Mouse (Mus musculus) stomach, embryonic 14.5 days (tissue): ENCODE data around the gene Togaram1. TPM values are rescaled to one million over a fixed set of nuclear protein-coding genes. Genes with fewer than 3 reads are reported as not detected.

Experiments used
- ATAC-seq: fragments of 200-750 bp; cut with Nextera tagmentation; 2 replicates; pipeline ENCODE4 v1.8.0; 2017; ENCODE audit warnings: low read depth, moderate TSS enrichment; ENCODE audit not compliant: insufficient number of reproducible peaks, insufficient read depth, low FRiP score
- H3K27ac ChIP-seq: fragments of 300-500 bp; sonication (generic); 2 replicates; pipeline ENCODE4 v1.5.1; 2014; ENCODE audit warnings: mild to moderate bottlenecking, low read length, moderate library complexity, mixed read lengths
- H3K27me3 ChIP-seq: fragments of 300-500 bp; sonication (generic); 2 replicates; pipeline ENCODE4 v1.6.1; 2014; ENCODE audit warnings: low read length, control low read depth, mixed read lengths; ENCODE audit not compliant: control insufficient read depth, insufficient read depth
- H3K36me3 ChIP-seq: fragments of 300-500 bp; sonication (generic); 2 replicates; pipeline ENCODE4 v1.6.1; 2014; ENCODE audit warnings: mild to moderate bottlenecking, control low read depth, low read length, moderate library complexity, mixed read lengths; ENCODE audit not compliant: control insufficient read depth, insufficient read depth
- H3K4me1 ChIP-seq: fragments of 300-500 bp; sonication (generic); 2 replicates; pipeline ENCODE4 v1.6.1; 2014; ENCODE audit warnings: low read length, control low read depth, mixed read lengths; ENCODE audit not compliant: control insufficient read depth, insufficient read depth
- H3K4me2 ChIP-seq: fragments of 300-500 bp; sonication (generic); replicated peaks from 2 replicates; pipeline ENCODE4 v1.6.1; 2014; ENCODE audit warnings: low read depth, low read length, control low read depth
- H3K4me3 ChIP-seq: fragments of 300-500 bp; sonication (generic); 2 replicates; pipeline ENCODE4 v1.5.1; 2014; ENCODE audit warnings: low read depth, low read length, control low read depth
- H3K9ac ChIP-seq: fragments of 300-500 bp; sonication (generic); replicated peaks from 2 replicates; pipeline ENCODE4 v1.6.1; 2014; ENCODE audit warnings: low read depth, mild to moderate bottlenecking, control low read depth, low read length, moderate library complexity, mixed read lengths
- H3K9me3 ChIP-seq: fragments of 300-500 bp; sonication (generic); 2 replicates; pipeline ENCODE4 v1.6.1; 2016; ENCODE audit warnings: low read depth, low read length, control low read depth; ENCODE audit not compliant: control insufficient read depth
- WGBS: fragments of 180-500 bp; shearing (Covaris S2); extraction: QIAGEN DNeasy Blood & Tissue Kit; methylation state at CpG from one replicate; pipeline ENCODE4 v1.1.7; 2014; 5-methylcytosine and 5-hydroxymethylcytosine counted together
- polyA plus RNA-seq: library from polyadenylated mRNA; unstranded; fragments of >200 nt; fragmentation: Nextera tagmentation; extraction: Ambion mirVana; gene quantifications from 2 replicates; pipeline ENCODE4 v1.2.1, GENCODE M21; 2014

Togaram1 gene
- polyA plus RNA-seq, 1 experiment from 2014 or later = 44.9 TPM

GRCm38 (mm10) chr12:65035839-65036189 lies 70.2 kb downstream of the Togaram1 start:
- 47% methylated on average over 8 of the region's 8 CpGs for WGBS
- Histone ChIP-seq H3K9me3 (no peaks in the 10 kb centered on the region), H3K27me3 (no peaks in the 10 kb centered on the region), H3K4me1 (peaks cover 9% of the 10 kb centered on the region), H3K4me3 (peak overlapping the region; percentile 87), H3K4me2 (peak overlapping the region; percentile 70), H3K27ac (no peak overlapping the region), H3K9ac (no peak overlapping the region), H3K36me3 (no peaks in the 10 kb centered on the region)
- no peak for ATAC-seq

GRCm38 (mm10) chr12:65036190-65036870 lies 70.7 kb downstream of the Togaram1 start, which contains the start of gene Prpf39:
Prpf39 (plus strand) TSS chr12:65036333.
- WGBS = under 1% methylated on average over 63 of the region's 65 CpGs

GRCm38 (mm10) chr12:65036892-65037545 lies 71.4 kb downstream of the Togaram1 start:
- Histone ChIP-seq H3K4me2 (peak overlapping the region; percentile 70), H3K4me3 (peak overlapping the region; percentile 87), H3K27ac (no peak overlapping the region), H3K9me3 (no peaks in the 10 kb centered on the region), H3K9ac (peak overlapping the region; percentile 83), H3K27me3 (no peaks in the 10 kb centered on the region), H3K4me1 (peaks cover 9% of the 10 kb centered on the region), H3K36me3 (no peaks in the 10 kb centered on the region; the same call in 1 of the 2 replicates)
- no peak for ATAC-seq
- 14% methylated on average over 18 of the region's 18 CpGs for WGBS

More at GRCm38 (mm10) chr12:65036190-65036870, 70.7 kb downstream of the Togaram1 start, which contains the start of gene Prpf39:
- Histone ChIP-seq H3K4me2 (peak within 1 kb of the TSS; percentile 70), H3K36me3 (no peaks in the 10 kb centered on the region), H3K27me3 (no peaks in the 10 kb centered on the region), H3K27ac (peak within 1 kb of the TSS; percentile 87), H3K4me1 (peaks cover 9% of the 10 kb centered on the region), H3K4me3 (peak within 1 kb of the TSS; percentile 87), H3K9me3 (no peaks in the 10 kb centered on the region), H3K9ac (peak within 1 kb of the TSS; percentile 83)
- ATAC-seq = peak; percentile 96

GRCm38 (mm10) chr12:65037546-65037937 lies 71.9 kb downstream of the Togaram1 start:
- H3K9ac ChIP-seq = no peak overlapping the region; the same call in 1 of the 2 replicates
- H3K4me1 ChIP-seq = peaks cover 9% of the 10 kb centered on the region
- peak overlapping the region; percentile 87 for H3K4me3 ChIP-seq
- H3K9me3 ChIP-seq = no peaks in the 10 kb centered on the region
- H3K36me3 ChIP-seq = no peaks in the 10 kb centered on the region; the same call in 1 of the 2 replicates
- H3K4me2 ChIP-seq = peak overlapping the region; percentile 70
- H3K27ac ChIP-seq = no peak overlapping the region
- 29% methylated on average over 4 of the region's 4 CpGs for WGBS
- no peaks in the 10 kb centered on the region for H3K27me3 ChIP-seq
- ATAC-seq = no peak

- Histone ChIP-seq H3K4me3 (no peak overlapping the region), H3K36me3 (peaks cover 35% of the 10 kb centered on the region), H3K4me2 (no peak overlapping the region), H3K9ac (no peak overlapping the region), H3K27me3 (no peaks in the 10 kb centered on the region), H3K9me3 (no peaks in the 10 kb centered on the region), H3K4me1 (no peaks in the 10 kb centered on the region), H3K27ac (no peak overlapping the region)
- no peak for ATAC-seq
Measured at GRCm38 (mm10) chr12:65048799-65049198, 83.2 kb downstream of the Togaram1 start.

GRCm38 (mm10) chr12:65058203-65058602 lies 92.6 kb downstream of the Togaram1 start:
- H3K4me2 ChIP-seq = no peak overlapping the region
- H3K4me3 ChIP-seq = no peak overlapping the region
- no peaks in the 10 kb centered on the region for H3K27me3 ChIP-seq
- no peaks in the 10 kb centered on the region for H3K9me3 ChIP-seq
- no peak overlapping the region for H3K9ac ChIP-seq
- H3K4me1 ChIP-seq = no peaks in the 10 kb centered on the region
- H3K36me3 ChIP-seq = peaks cover 56% of the 10 kb centered on the region
- no peak overlapping the region for H3K27ac ChIP-seq
- 85% methylated on average over 2 of the region's 2 CpGs for whole genome bisulfite sequencing
- no peak for ATAC-seq

- no peaks in the 10 kb centered on the region for H3K4me1 ChIP-seq
- H3K27me3 ChIP-seq = no peaks in the 10 kb centered on the region
- no peak overlapping the region for H3K9ac ChIP-seq
- H3K36me3 ChIP-seq = peaks cover 57% of the 10 kb centered on the region
- H3K4me3 ChIP-seq = no peak overlapping the region
- no peaks in the 10 kb centered on the region for H3K9me3 ChIP-seq
- no peak overlapping the region for H3K4me2 ChIP-seq
- ATAC-seq = no peak
- H3K27ac ChIP-seq = no peak overlapping the region
Measured at GRCm38 (mm10) chr12:65061082-65061481, 95.5 kb downstream of the Togaram1 start.

GRCm38 (mm10) chr12:65065241-65065640 lies 99.6 kb downstream of the Togaram1 start:
- no peak overlapping the region for H3K4me2 ChIP-seq
- WGBS = 65% methylated on average over 2 of the region's 2 CpGs
- no peak for ATAC-seq
- H3K9me3 ChIP-seq = no peaks in the 10 kb centered on the region
- H3K36me3 ChIP-seq = peaks cover 43% of the 10 kb centered on the region
- no peak overlapping the region for H3K27ac ChIP-seq
- H3K4me3 ChIP-seq = no peak overlapping the region
- no peak overlapping the region for H3K9ac ChIP-seq
- no peaks in the 10 kb centered on the region for H3K27me3 ChIP-seq
- H3K4me1 ChIP-seq = no peaks in the 10 kb centered on the region
